Mouse (Mus musculus): ENCODE measurements around the gene Raly.
"Not testable (repeated sequence)": the region's sequence is repeated elsewhere in the genome, so short reads cannot be mapped to it uniquely, and the experiment has no call there.

Raly gene

GRCm38 (mm10) chr2:154863672-154864071, 72.8 kb downstream of the Raly start:
- no peak for DNase-seq

- no peak for DNase-seq
Measured at GRCm38 (mm10) chr2:154865696-154866095, 74.8 kb downstream of the Raly start.

- peak; percentile 78 for DNase-seq
Measured at GRCm38 (mm10) chr2:154868106-154868505, 77.2 kb downstream of the Raly start.

GRCm38 (mm10) chr2:154869954-154870641, 79.2 kb downstream of the Raly start:
- DNase-seq: no peak

- DNase-seq: no peak
Measured at GRCm38 (mm10) chr2:154876621-154877020, 85.7 kb downstream of the Raly start.

GRCm38 (mm10) chr2:154891585-154891984, 100.7 kb downstream of the Raly start:
- no peak for DNase-seq

GRCm38 (mm10) chr2:154892201-154893044, 101.5 kb downstream of the Raly start, which contains the start of gene Eif2s2:
TSS of gene Eif2s2 (minus strand) at chr2:154892935.
- DNase-seq: peak; percentile 96

- DNase-seq: no peak
Measured at GRCm38 (mm10) chr2:154893045-154893385, 102.1 kb downstream of the Raly start.

GRCm38 (mm10) chr2:154893548-154893947, 102.7 kb downstream of the Raly start:
- no peak for DNase-seq

- DNase-seq: not testable (repeated sequence)
Measured at GRCm38 (mm10) chr2:154899004-154899403, 108.1 kb downstream of the Raly start.

- not testable (repeated sequence) for DNase-seq
Measured at GRCm38 (mm10) chr2:154899412-154899811, 108.5 kb downstream of the Raly start.

GRCm38 (mm10) chr2:154902111-154902510, 111.2 kb downstream of the Raly start:
- no peak for DNase-seq

GRCm38 (mm10) chr2:154905796-154906195, 114.9 kb downstream of the Raly start:
- DNase-seq: no peak

- not testable (repeated sequence) for DNase-seq
Measured at GRCm38 (mm10) chr2:154908223-154908622, 117.3 kb downstream of the Raly start.

- DNase-seq: no peak
Measured at GRCm38 (mm10) chr2:154909789-154910188, 118.9 kb downstream of the Raly start.

- DNase-seq: no peak
Measured at GRCm38 (mm10) chr2:154915922-154916541, 125.1 kb downstream of the Raly start.

GRCm38 (mm10) chr2:154916547-154916946, 125.7 kb downstream of the Raly start:
- DNase-seq: no peak
